ENCODE assay signal across 8 mouse cellular contexts in genomic region chr17:28014449-28014848, GRCm38 (mm10).
A peak's percentile ranks its signal among the peaks of the same experiment; 100 is the strongest.
DNase-seq lines count a peak whose midpoint lies in the region; ATAC-seq and TF ChIP-seq lines count a peak whose summit lies in the region.
"Had no signal": no experiment of that assay in that cellular context is flagged by ENCODE, and none has a peak within 500 bp of the region (broad histone marks: within the 10 kb centered on the region; RNA-seq: fewer than 3 reads in every experiment).

No protein-coding gene starts in this region.

- no peak for TF ChIP-seq CTCF in left cerebral cortex, adult 2 months (IDR thresholded peaks at IDR 0.05)

- peak overlapping the region; percentile 19 for H3K27ac ChIP-seq in left cerebral cortex, adult 2 months
- H3K27ac ChIP-seq in embryonic facial prominence, embryonic 15.5 days (replicated peaks): peak overlapping the region; percentile 75
- H3K27ac ChIP-seq in kidney, embryonic 15.5 days: peak overlapping the region; percentile 94
- H3K27ac ChIP-seq in midbrain, embryonic 16.5 days (ENCODE audit: low read length): peak overlapping the region; percentile 8

- no peaks in the 10 kb centered on the region for H3K9me3 ChIP-seq in embryonic facial prominence, embryonic 15.5 days (replicated peaks)
- no peaks in the 10 kb centered on the region for H3K9me3 ChIP-seq in kidney, embryonic 15.5 days (replicated peaks)
- no peaks in the 10 kb centered on the region for H3K9me3 ChIP-seq in midbrain, embryonic 16.5 days (replicated peaks; ENCODE audit: control insufficient read depth, low read length, poor library complexity, severe bottlenecking)

- ATAC-seq in embryonic facial prominence, embryonic 15.5 days (ENCODE audit: insufficient number of reproducible peaks, low FRiP score, low TSS enrichment, low read depth): no peak
- ATAC-seq in kidney, embryonic 15.5 days (replicated peaks; ENCODE audit: low FRiP score): no peak
- no peak for ATAC-seq in midbrain, embryonic 16.5 days

- no peaks in the 10 kb centered on the region for H3K36me3 ChIP-seq in embryonic facial prominence, embryonic 15.5 days
- H3K36me3 ChIP-seq in kidney, embryonic 15.5 days: no peaks in the 10 kb centered on the region
- no peaks in the 10 kb centered on the region for H3K36me3 ChIP-seq in midbrain, embryonic 16.5 days (ENCODE audit: control insufficient read depth, insufficient read depth, low read length)

- no peaks in the 10 kb centered on the region for H3K27me3 ChIP-seq in embryonic facial prominence, embryonic 15.5 days
- H3K27me3 ChIP-seq in kidney, embryonic 15.5 days: no peaks in the 10 kb centered on the region
- H3K27me3 ChIP-seq in midbrain, embryonic 16.5 days (ENCODE audit: control insufficient read depth, insufficient read depth, low read depth, low read length): no peaks in the 10 kb centered on the region

- H3K4me2 ChIP-seq in embryonic facial prominence, embryonic 15.5 days (replicated peaks): no peak overlapping the region
- no peak overlapping the region for H3K4me2 ChIP-seq in kidney, embryonic 15.5 days
- no peak overlapping the region for H3K4me2 ChIP-seq in midbrain, embryonic 16.5 days (ENCODE audit: low read length)

- intact Hi-C loops in left cerebral cortex, adult 2 months (cut with DNase I): no loop called here
- intact Hi-C loops in left cerebral cortex, postnatal 14 days (cut with DNase I): no loop called here

- H3K4me1 ChIP-seq in embryonic facial prominence, embryonic 15.5 days: peaks cover 58% of the 10 kb centered on the region
- H3K4me1 ChIP-seq in kidney, embryonic 15.5 days: peaks cover 79% of the 10 kb centered on the region
- H3K4me1 ChIP-seq in midbrain, embryonic 16.5 days (ENCODE audit: control insufficient read depth, insufficient read depth, low read length): peaks cover 36% of the 10 kb centered on the region

- H3K9ac ChIP-seq in embryonic facial prominence, embryonic 15.5 days: no peak overlapping the region
- H3K9ac ChIP-seq in kidney, embryonic 15.5 days: no peak overlapping the region
- H3K9ac ChIP-seq in midbrain, embryonic 16.5 days (ENCODE audit: low read depth, low read length): no peak overlapping the region

- WGBS in embryonic facial prominence, embryonic 15.5 days: 52% methylated on average over 4 of the region's 4 CpGs
- 46% methylated on average over 4 of the region's 4 CpGs for WGBS in kidney, embryonic 15.5 days
- WGBS in midbrain, embryonic 16.5 days: 58% methylated on average over 4 of the region's 4 CpGs

- DNase-seq in left cerebral cortex, adult 2 months (ENCODE audit: extremely low spot score in 1 of 2, low spot score in 2 of 2): no peak
- no peak for DNase-seq in left cerebral cortex, postnatal 14 days (ENCODE audit: low spot score in 2 of 2)
- no peak for DNase-seq in adrenal gland, adult 8-10 months
- DNase-seq in layer of hippocampus, postnatal 10 days (ENCODE audit: low spot score in 2 of 2): no peak
- DNase-seq: gastrocnemius, postnatal 36 days had no signal

- no peak overlapping the region for H3K4me3 ChIP-seq in left cerebral cortex, adult 2 months
- H3K4me3 ChIP-seq in embryonic facial prominence, embryonic 15.5 days (replicated peaks): no peak overlapping the region
- H3K4me3 ChIP-seq in kidney, embryonic 15.5 days (replicated peaks): no peak overlapping the region
- no peak overlapping the region for H3K4me3 ChIP-seq in midbrain, embryonic 16.5 days (ENCODE audit: low read depth, low read length)

Comparison
In these comparisons a context has a peak if more than half of its experiments do, and no peak if none do; other contexts are left out.
1. H3K27ac ChIP-seq: peak in every context shown above with its lines; median percentile 94 in kidney, embryonic 15.5 days; 75 in embryonic facial prominence, embryonic 15.5 days; 19 in left cerebral cortex, adult 2 months; 8 in midbrain, embryonic 16.5 days.